Mouse (Mus musculus): ENCODE measurements around the gene Fxyd3.

Gene Fxyd3

GRCm38 (mm10) chr7:31049135-31049845 is 27.2 kb downstream of the Fxyd3 start:
- peak; percentile 90 to 91 for DNase-seq

GRCm38 (mm10) chr7:31042431-31042910 is 34.0 kb downstream of the Fxyd3 start, which contains the start of gene Fxyd5:
Fxyd5 (minus strand) TSS chr7:31042481.
- DNase-seq, result no peak

GRCm38 (mm10) chr7:31041662-31042315 is 34.7 kb downstream of the Fxyd3 start:
- no peak for DNase-seq

GRCm38 (mm10) chr7:31041023-31041407 is 35.5 kb downstream of the Fxyd3 start:
- DNase-seq, result no peak

- DNase-seq, result no peak
Measured at GRCm38 (mm10) chr7:31040281-31041022, 36.1 kb downstream of the Fxyd3 start.

GRCm38 (mm10) chr7:31039011-31039410 is 37.5 kb downstream of the Fxyd3 start:
- DNase-seq, result no peak

GRCm38 (mm10) chr7:31037675-31038074 is 38.8 kb downstream of the Fxyd3 start:
- DNase-seq, result no peak

GRCm38 (mm10) chr7:31036917-31037316 is 39.6 kb downstream of the Fxyd3 start:
- DNase-seq, result no peak

- DNase-seq, result no peak
Measured at GRCm38 (mm10) chr7:31035291-31035690, 41.2 kb downstream of the Fxyd3 start.

GRCm38 (mm10) chr7:31034789-31035188 is 41.7 kb downstream of the Fxyd3 start:
- peak in 1 of 2 experiments; percentile 31 for DNase-seq

- no peak for DNase-seq
Measured at GRCm38 (mm10) chr7:31033409-31034165, 42.9 kb downstream of the Fxyd3 start.

GRCm38 (mm10) chr7:31031731-31032130 is 44.8 kb downstream of the Fxyd3 start:
- DNase-seq, result no peak

GRCm38 (mm10) chr7:31030717-31031116 is 45.8 kb downstream of the Fxyd3 start:
- DNase-seq, result no peak

GRCm38 (mm10) chr7:31028609-31029008 is 47.9 kb downstream of the Fxyd3 start:
- no peak for DNase-seq
